Mouse (Mus musculus) bone marrow macrophage, adult 2 months (primary cell): ENCODE results near the gene Negr1. TPM values are rescaled to one million over a fixed set of nuclear protein-coding genes. Genes with fewer than 3 reads are reported as not detected.

Experiments
- H3K27ac ChIP-seq: 2 replicates; pipeline ENCODE4 v1.5.1; 2012; ENCODE audit warnings: low read depth, low read length; ENCODE audit not compliant: insufficient read depth
- H3K4me1 ChIP-seq: 2 replicates; pipeline ENCODE4 v1.6.1; 2012; ENCODE audit warnings: low read length; ENCODE audit not compliant: control insufficient read depth, insufficient read depth
- H3K4me3 ChIP-seq: 2 replicates; pipeline ENCODE4 v1.5.1; 2012; ENCODE audit warnings: mild to moderate bottlenecking, low read length, moderate library complexity; ENCODE audit not compliant: insufficient read depth
- CTCF ChIP-seq: IDR thresholded peaks from 2 replicates; pipeline ENCODE4 v1.5.1; 2012; ENCODE audit warnings: low read depth, mild to moderate bottlenecking, low read length, moderate library complexity
- POLR2A ChIP-seq: IDR thresholded peaks from 2 replicates; pipeline ENCODE4 v1.6.1; 2012; ENCODE audit warnings: mild to moderate bottlenecking, low read depth, low read length, borderline replicate concordance
- polyA plus RNA-seq: library from polyadenylated mRNA; stranded (reverse); fragments of >200 nt; gene quantifications from 2 replicates; pipeline ENCODE4 v1.2.4, GENCODE M21; 2012; ENCODE audit not compliant: missing spikeins, insufficient read depth, insufficient read length

The Negr1 gene
- polyA plus RNA-seq, 1 experiment, result not detected

DNA sequence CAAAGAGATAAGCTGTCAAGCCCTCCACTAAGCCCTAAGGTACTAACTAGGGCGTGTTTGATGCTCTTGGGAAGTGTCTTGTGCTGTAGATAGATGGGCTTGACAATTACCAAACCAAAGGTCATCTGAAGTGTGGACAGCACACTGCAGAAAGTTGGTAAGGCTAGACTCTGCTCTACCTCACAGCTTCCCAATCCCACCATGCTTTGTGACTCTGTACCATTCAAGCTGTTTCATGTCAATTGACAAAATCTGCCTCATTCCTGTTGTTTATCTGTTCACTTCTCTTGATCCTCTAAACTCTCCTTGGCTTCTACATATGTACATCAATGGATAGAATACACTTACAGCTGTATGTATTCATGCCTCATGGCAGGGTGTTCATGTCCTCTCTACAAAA lies 224.8 kb downstream of the Negr1 start:
- TF ChIP-seq CTCF, result no peak
- TF ChIP-seq POLR2A, result no peak
- Histone ChIP-seq H3K4me3 (no peak overlapping the region), H3K27ac (no peak overlapping the region), H3K4me1 (no peaks in the 10 kb centered on the region)

DNA sequence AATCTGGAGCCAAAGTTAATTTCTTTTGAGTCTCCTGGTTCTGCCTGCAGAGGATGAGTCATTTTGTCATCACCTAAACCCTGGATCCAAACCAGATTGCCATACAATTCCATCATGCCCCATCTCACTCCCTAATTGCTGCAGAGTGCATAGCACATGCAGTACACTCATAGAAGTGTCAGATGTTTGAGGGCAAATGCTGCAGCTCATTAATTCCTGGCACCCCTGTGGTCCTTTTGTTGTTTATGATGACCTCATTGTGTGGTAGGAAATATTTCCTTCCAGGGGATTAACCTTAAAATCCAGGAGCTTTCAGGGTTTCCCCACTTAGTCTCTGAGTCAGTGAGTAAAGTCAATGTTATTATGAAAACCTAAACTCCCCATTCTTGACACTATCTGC lies 229.6 kb downstream of the Negr1 start:
- H3K4me1 ChIP-seq, result no peaks in the 10 kb centered on the region
- no peak overlapping the region for H3K4me3 ChIP-seq
- no peak overlapping the region for H3K27ac ChIP-seq
- TF ChIP-seq POLR2A (no peak), CTCF (no peak)

DNA sequence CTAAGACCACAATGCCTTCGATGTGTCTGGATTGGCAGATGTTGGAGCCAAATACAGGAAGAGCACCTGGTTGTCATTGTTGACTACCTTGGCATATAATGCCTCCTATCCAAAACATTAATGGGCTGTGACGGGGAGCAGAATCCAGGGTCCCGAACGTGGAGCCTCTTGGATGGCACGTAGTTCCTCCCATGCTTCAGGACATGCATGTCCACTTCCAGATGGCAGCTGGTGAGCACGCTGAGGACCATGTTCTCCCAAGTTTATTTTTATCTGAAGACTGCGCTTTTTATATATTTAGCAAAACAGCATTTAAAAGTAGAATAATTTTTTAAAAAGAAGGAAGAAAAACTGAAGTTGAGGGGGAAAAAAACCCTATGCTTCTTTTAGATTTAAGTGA lies 231.1 kb downstream of the Negr1 start:
- Histone ChIP-seq H3K4me3 (no peak overlapping the region), H3K4me1 (no peaks in the 10 kb centered on the region), H3K27ac (no peak overlapping the region)
- TF ChIP-seq POLR2A (no peak), CTCF (no peak)

DNA sequence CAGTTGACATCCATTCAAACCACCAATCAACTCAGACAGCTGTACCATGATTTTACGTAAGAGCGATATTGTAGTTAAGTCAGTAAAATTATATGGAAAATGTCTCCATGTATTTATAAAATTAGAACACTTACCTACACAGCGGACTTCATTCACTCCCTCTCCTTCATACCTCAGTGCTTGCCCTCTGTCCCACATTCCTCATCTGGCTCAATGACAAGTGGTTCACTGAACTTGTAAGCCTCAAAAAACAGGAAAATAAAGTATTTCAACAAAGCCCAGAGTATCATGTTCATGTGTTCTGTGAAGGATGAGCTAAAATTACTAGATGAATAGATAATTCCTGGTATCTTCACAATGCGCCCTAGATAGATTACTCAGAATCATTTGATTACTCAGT lies 232.5 kb downstream of the Negr1 start:
- Histone ChIP-seq H3K4me3 (no peak overlapping the region), H3K4me1 (no peaks in the 10 kb centered on the region), H3K27ac (no peak overlapping the region)
- TF ChIP-seq CTCF, result no peak
- TF ChIP-seq POLR2A, result no peak

DNA sequence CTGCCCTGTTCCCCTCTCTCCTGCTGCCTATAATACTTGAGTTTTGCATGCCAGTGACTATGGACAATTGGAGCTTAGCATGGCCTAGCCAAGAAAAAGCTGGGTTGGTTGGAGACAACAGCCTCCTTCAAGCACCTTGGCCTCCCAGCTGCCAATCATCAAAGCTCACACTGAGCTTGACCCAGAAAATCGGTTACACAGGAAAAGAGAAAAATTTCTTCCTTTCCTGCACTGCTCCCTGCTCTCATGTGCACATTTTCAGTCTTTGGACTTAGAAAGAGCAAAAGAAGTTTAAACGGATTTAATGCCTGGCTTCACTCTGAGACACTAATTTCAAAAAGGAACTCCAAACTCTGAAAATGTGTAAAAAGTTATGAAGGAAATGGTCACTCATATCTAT lies 233.0 kb downstream of the Negr1 start:
- H3K4me3 ChIP-seq, result no peak overlapping the region

DNA sequence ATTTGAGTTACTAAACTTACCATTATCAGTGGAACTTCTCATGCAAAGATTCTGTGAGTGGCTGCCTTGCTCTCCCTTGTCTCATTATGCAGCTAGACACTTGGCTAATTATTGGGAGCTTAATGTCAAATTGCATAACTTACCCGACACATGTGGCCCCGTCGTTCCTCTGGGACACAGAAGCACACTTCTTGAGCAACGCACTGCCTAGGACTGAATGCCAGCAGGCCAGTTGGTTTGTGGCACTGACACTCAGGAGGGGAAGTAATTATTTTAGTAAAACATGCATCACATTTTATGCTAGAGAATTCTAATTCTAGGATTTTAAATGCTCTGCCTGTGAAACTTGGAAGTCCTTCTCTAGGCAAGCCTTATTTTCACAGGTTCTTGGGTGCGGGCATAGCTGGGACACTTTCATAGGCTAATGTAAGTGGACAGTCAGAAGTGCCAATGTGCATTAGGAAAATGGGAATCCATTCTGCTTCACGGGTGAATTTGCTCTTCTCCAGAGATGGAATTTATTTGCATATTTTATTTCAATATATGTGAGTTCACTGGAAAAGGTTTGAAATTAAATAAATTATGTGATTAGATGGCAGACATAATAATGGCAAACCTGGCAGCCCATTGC lies 234.6 kb downstream of the Negr1 start:
- Histone ChIP-seq H3K27ac (no peak overlapping the region), H3K4me1 (no peaks in the 10 kb centered on the region), H3K4me3 (no peak overlapping the region)
- no peak for TF ChIP-seq POLR2A
- TF ChIP-seq CTCF, result no peak

More for the DNA sequence above, 233.0 kb downstream of the Negr1 start:
- Histone ChIP-seq H3K27ac (no peak overlapping the region), H3K4me1 (no peaks in the 10 kb centered on the region)
- TF ChIP-seq POLR2A (no peak), CTCF (no peak)

DNA sequence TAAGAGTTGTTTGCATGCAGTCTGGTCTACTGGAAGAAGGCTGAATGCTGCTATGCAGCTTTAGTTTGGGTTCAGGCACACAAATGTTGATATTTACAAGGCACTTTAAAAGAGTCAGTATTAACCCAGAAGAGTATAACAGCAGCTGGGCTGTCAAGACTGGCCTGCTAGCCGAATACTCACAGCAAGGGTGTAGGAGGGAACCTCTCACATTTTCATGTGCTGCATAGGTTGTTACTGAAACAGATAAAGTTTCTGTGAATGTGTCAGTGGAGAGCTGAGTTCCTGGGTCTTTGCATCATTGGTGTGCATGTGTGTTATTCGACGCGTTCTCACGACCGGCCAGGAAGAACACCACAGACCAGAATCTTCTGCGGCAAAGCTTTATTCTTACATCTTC lies 237.6 kb downstream of the Negr1 start:
- H3K4me3 ChIP-seq, result no peak overlapping the region
- TF ChIP-seq CTCF, result no peak
- no peak for TF ChIP-seq POLR2A

DNA sequence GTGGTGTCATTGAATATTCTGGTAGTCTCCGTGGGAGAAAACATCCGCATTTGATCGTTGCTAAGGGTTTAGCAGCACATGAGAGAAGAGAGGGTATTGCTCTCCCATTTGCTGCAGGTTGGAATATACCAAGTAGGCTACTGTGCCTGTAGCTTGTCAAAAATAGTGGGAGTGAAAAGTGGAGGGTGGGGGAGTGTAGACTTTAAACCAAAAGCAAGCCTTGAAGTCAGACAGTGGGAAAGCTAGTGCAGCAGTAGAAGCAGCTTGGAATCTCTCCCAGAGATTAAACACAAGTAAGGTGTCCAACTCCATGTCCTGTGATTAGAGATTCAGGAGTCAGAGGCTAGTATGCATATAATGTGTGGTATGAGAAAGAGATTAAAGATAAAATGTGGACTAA lies 248.2 kb downstream of the Negr1 start:
- no peak for TF ChIP-seq CTCF
- no peak for TF ChIP-seq POLR2A
- Histone ChIP-seq H3K27ac (no peak overlapping the region), H3K4me3 (no peak overlapping the region), H3K4me1 (no peaks in the 10 kb centered on the region)

More for the DNA sequence above, 237.6 kb downstream of the Negr1 start:
- no peak overlapping the region for H3K27ac ChIP-seq
- H3K4me1 ChIP-seq, result no peaks in the 10 kb centered on the region

DNA sequence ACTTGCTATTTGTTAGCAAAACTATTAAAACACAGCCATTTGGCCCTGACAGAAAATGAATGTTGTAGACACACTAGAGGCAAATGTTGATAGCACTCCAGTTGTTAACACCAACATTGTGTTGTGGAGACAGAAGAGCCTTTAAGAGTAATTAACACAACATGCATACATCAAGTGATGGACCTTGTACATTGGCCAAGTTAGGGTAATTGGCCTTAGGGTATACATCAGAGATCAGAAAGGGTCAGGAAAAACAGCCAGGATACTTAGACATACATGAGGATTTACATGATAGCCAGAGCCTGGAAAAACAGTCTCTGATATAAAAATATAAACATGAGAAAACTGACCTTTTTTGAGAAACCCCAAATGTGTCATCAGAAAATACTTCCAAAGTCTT lies 255.3 kb downstream of the Negr1 start:
- H3K4me3 ChIP-seq, result no peak overlapping the region
- TF ChIP-seq POLR2A, result no peak
- TF ChIP-seq CTCF, result no peak
- H3K4me1 ChIP-seq, result no peaks in the 10 kb centered on the region
- H3K27ac ChIP-seq, result no peak overlapping the region

DNA sequence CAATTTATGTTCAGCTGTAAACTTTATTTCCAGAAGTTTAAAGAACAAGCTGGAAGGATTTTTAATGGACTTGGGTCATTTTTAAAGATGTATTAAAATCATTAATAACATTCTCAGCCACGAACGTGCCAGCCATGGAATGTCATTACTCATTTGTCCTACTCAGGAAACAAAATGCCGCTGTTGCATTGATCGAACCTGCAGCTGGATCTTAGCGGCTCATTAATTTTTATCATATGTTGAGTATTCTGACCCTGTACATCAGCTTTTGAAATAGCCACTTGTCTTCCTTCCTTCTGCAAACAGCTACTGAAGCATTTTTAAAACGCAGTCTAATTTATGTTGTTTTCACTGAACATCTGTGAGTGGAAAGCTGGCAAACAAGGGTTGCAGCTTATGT lies 255.9 kb downstream of the Negr1 start:
- no peak for TF ChIP-seq POLR2A
- TF ChIP-seq CTCF, result no peak
- H3K4me1 ChIP-seq, result no peaks in the 10 kb centered on the region
- no peak overlapping the region for H3K4me3 ChIP-seq
- H3K27ac ChIP-seq, result no peak overlapping the region

DNA sequence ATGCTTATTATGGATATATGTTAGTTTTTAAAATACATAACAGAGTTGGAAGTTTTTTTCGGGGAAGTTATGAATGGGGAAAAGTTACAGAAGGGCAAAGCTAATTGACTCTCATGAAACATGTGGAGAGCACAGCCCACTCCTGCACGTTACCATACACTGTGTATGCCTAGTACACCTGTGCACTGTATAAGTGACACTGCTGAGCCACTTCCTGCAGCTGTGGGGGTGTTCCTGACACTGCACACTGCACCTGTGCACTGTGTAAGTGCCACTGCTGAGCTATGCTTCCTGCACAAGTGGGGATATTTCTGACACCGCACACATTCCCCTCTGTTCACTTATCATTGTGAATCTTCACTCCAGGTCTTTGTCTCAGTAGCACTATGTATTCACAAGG lies 261.4 kb downstream of the Negr1 start:
- no peaks in the 10 kb centered on the region for H3K4me1 ChIP-seq

More for the DNA sequence above, 261.4 kb downstream of the Negr1 start:
- TF ChIP-seq CTCF, result no peak
- no peak for TF ChIP-seq POLR2A
- H3K4me3 ChIP-seq, result no peak overlapping the region
- no peak overlapping the region for H3K27ac ChIP-seq
